Mouse (Mus musculus): ENCODE measurements at regions not wholly inside any gene's neighbourhood (a gene's known extent, or its start where the extent isn't known, plus 50 kb on each side); places are given as distances from the start of the nearest gene placed in this dataset.

- TF ChIP-seq CTCF (IDR thresholded peaks at IDR 0.05; ENCODE audit: low read depth, low read length), result no peak
- TF ChIP-seq GATA1 (IDR thresholded peaks at IDR 0.05; ENCODE audit: borderline replicate concordance, low read length), result no peak
- TF ChIP-seq POLR2AphosphoS5 (IDR thresholded peaks at IDR 0.05; ENCODE audit: insufficient replicate concordance, low read depth, low read length), result no peak
These were observed 185.3 kb downstream of the H2al1j start for GRCm38 (mm10) chrX:11512928-11513327.

Data from G1E (cell line).